Mouse (Mus musculus) adrenal gland, adult 18-20 months (tissue): Measurements from ENCODE around the gene Sorcs1. TPM values are rescaled to one million over a fixed set of nuclear protein-coding genes. Genes with fewer than 3 reads are reported as not detected.

ENCODE experiments used
- DNase-seq, 2 experiments: peaks; one replicate each; pipeline ENCODE4 v3.0.0; 2021 to 2022; ENCODE audit warnings: low spot score in 2 of 2
- total RNA-seq, 2 experiments: library from RNA; stranded (reverse); gene quantifications; 1 replicate in 1 of 2; 2 replicates in 1 of 2; pipeline ENCODE4 v1.2.3; 2021

The Sorcs1 gene
- total RNA-seq, 2 experiments from 2014 or later: 0.43 to 0.45 TPM

- no peak for DNase-seq
Measured at GRCm38 (mm10) chr19:50294205-50294604, 384.2 kb downstream of the Sorcs1 start.

GRCm38 (mm10) chr19:50264450-50264849, 414.0 kb downstream of the Sorcs1 start:
- peak; percentile 23 to 26 for DNase-seq

- DNase-seq: peak; percentile 20 to 24
Measured at GRCm38 (mm10) chr19:50258718-50259413, 419.6 kb downstream of the Sorcs1 start.

DNA sequence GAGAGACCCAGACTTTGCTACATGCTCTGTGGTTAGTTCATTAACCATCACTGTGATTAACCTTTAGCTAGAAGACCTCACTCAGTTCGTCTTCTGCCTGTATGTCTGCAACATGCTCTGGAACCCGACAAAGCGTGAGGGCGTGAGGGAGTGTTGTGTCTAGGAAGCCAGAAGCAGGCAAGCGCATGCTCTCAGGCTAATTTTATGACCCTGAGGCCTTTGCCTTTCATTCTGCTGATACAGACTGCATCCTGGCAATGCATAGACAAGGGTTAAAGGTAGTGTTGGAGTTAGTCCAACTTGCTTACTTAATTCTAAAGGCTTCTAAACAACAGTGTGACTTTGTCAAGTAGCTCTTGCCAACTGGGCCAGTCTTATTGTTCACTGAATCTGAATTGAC, 458.0 kb downstream of the Sorcs1 start:
- DNase-seq: no peak

DNA sequence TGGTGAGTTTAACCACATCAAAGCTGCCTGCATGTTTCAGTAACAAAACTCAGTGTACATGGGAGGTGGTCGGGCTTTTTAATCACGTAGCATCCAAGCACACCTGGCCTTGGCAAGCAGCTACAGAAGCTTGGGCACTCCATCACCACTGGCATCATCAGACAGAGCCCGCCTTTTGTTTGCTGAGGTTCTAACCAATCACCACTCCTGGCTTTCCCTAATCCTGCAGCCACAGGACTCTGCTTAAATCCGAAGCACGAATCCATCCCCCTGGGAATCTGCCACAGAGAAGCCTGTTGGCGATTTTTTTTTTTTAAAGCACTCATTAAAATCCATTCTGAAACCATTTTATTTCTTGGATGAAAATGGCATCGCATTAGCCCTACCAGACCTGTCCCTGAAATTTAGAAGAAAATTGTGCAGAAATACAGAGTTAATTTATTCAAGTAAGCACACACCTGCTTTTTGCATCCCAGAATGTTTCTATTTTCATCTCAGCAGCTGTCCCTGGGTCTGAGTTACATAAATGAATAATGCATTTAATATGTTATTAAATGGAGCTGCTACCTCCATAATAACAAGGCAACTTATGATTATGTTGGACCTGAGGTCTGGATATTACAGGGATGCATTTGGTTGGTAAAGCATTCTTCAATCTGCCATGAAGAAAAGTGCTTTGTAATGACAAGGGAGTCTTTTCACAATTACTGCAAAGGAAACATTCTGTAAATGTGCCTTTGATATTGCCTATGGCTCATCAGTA, 463.8 kb downstream of the Sorcs1 start:
- DNase-seq: no peak

- no peak for DNase-seq
Measured at GRCm38 (mm10) chr19:50210456-50210855, 468.0 kb downstream of the Sorcs1 start.

DNA sequence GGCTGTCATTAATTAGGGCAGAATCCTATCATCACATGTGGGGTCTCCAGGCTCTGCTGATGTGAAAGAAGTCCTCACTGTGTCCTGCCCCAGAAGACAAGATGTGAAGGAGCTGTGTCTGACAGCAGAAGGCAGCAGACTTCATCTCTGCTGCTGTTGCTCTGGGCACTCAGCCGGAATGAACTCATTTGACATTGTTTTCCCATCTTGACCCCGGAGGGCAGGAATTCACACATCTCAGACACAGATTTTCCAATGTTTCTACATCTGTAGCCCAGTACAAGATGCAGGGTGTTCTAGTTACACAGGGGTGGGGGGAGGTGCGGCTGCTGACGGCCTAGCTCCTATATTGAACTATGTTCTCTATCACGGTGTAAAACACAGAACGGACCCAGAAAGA, 474.1 kb downstream of the Sorcs1 start:
- no peak for DNase-seq

DNA sequence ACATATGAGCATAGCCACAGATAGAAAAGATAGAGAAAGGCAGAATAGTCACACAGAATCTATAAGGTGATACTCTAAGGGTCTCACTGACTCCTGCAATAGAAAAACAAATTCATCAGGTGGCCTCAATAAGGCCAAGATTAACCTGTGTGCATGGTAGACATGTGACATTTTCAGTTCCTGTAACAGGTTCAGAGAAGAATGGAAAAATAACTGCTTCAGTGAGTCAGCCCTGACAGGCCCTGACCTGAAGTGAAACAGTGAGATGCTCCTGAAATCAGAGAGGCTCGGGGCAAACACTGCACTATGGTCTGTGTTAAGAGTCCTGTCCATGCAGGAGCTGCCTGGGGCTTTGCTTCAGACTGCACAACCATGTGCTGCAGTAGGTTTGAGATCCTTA, 481.9 kb downstream of the Sorcs1 start:
- no peak for DNase-seq

DNA sequence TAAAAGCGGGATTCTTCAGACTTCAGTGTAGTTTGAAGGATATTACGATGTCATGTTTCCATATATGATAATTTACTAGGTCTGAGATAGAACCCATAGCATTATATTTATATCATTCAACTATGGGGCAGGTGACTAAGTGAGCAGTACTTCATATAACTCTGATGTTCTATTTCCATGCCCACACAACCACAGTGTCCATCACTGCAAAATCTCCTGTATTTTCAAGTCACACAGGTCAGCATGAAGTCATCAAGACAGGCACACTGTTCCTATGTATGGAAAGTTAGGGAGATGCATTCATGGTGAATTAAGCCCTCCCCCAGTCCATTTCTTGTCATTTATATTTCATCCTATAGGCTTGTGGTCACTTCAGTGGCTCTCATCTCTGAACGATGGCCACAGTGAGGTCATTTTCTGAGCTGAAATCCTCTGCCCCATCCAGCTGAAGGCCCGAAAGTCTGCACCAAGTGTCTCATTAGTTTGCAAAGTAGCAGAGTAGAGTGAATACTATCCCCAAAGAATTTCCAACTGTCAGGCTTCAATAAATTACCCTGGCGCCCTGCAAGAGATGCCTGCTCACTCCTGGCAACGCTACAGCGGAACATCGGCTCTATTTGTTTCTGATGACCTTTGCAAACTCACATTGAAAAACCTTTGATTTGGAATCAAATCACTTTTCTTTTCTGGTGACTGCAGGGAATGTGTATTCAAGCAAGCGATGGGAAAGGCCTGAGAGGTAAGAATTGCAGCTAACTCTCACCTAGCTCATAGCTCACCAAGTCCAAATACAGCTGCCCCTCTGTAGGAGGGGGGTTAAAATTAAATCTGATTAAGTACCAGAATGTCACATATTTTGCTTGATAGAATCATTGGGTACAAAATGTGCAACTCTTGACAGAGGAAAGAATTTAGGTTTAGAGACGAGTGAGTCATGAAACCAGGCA, 492.4 kb downstream of the Sorcs1 start:
- DNase-seq: no peak

DNA sequence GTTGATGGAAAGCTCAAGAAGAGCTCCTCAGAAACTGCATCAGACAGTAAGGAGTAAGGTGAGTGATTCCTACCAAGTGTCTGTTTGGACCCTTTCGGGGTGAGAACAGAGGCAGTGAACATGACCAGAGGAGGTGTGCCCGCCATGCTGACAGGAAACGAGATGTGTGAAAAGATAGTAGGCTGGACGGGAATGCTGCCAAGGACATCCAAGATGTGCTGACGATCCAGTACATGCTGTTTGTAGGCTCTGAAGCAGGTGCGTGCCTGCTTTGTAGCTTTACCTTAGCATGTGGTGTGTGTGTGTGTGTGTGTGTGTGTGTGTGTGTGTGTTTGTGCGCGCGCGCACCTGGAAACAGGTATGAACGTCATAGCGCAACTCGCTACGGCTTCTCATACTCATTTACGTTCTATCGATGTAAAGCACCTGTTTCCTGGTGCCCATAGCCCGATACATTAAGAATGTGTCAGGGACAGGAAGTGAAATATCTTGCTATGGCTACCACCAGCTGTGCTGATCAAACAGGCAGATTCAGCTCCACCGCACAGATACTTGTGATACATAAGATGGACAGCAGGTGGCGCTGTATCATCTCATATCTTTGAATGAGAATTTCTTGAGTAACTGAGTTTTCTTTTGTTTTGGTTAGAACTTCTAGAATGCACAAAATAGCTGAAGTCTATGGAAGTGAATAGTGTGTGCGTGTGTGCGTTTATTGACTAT, 493.4 kb downstream of the Sorcs1 start:
- DNase-seq: peak; percentile 20 to 28

DNA sequence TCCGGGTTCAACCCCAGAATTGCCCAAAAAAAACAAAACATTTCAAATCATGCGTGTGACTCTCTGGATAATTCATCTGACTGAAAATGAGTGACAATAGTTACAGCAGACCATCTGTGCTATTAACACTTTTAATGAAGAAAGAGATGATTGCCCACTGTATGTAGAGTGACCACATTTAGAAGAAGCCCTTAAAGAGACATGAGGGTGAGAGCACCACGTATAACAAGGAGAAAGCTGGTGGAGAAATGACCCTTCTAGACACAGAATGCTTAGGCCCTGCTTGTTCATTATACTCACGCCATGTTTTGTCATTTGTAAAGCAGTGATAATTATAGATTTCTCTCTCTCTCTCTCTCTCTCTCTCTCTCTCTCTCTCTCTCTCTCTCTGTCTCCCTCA, 499.6 kb downstream of the Sorcs1 start:
- no peak for DNase-seq

GRCm38 (mm10) chr19:50178151-50178550, 500.3 kb downstream of the Sorcs1 start:
- no peak for DNase-seq

DNA sequence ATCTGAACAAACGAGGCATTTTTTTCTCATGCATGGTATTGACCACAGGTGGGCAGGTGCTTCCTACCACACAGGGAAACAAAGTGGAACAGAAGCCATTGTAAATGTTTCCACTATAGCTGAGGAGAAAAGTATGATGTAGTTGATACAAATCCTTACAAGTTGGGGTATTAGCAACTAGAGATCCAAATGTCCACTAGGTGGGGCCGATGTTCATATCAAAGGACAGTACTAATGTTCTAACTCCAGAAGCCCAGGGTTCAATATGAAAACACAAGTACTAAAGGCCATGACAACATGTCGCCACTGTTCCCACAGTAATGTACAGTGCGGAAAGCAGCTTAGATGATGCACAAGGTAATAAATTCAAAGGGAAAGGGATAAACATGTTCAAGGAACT, 506.6 kb downstream of the Sorcs1 start:
- DNase-seq: no peak

GRCm38 (mm10) chr19:50151111-50151510, 527.3 kb downstream of the Sorcs1 start:
- no peak for DNase-seq

GRCm38 (mm10) chr19:50145919-50146318, 532.5 kb downstream of the Sorcs1 start:
- no peak for DNase-seq

- DNase-seq: no peak
Measured at GRCm38 (mm10) chr19:50141853-50142252, 536.6 kb downstream of the Sorcs1 start.

DNA sequence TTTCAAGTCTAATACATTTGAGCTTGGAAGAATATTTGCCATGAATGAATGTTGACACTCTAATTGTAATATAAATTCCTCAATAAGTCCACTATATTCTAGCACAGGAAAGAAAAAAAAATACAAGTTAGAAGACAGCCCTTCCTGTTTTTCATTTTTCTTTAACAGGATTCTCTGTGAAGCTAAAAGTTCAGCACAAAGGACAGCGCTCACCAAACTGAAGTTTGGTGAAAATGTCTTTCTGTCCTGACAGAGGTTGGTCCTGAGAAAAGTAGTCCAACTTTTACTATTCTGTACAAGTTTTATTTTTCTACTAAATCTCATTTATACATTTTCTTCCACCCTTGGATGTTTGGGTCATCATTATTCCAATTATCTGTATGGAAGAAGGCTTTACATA, 543.8 kb downstream of the Sorcs1 start:
- no peak for DNase-seq

GRCm38 (mm10) chr19:50105842-50106585, 572.4 kb downstream of the Sorcs1 start:
- no peak for DNase-seq
